Mouse (Mus musculus) c-Kit-positive CD71-positive TER-119-positive erythroid progenitor cells, embryonic 14.5 days (primary cell): ENCODE measurements around the gene Nap1l1.

Source experiments
- DNase-seq: peaks from one replicate; pipeline ENCODE4 v3.0.0-alpha.2; 2013; ENCODE audit warnings: low spot score

Nap1l1 gene

GRCm38 (mm10) chr10:111515071-111516010 is 42.3 kb downstream of the Nap1l1 start:
- DNase-seq, result no peak

- DNase-seq, result no peak
These were observed 43.2 kb downstream of the Nap1l1 start for GRCm38 (mm10) chr10:111516172-111516588.

- DNase-seq, result no peak
These were observed 43.9 kb downstream of the Nap1l1 start for GRCm38 (mm10) chr10:111516804-111517436.

- no peak for DNase-seq
These were observed 45.3 kb downstream of the Nap1l1 start for GRCm38 (mm10) chr10:111518350-111518749.

GRCm38 (mm10) chr10:111519620-111520370 is 46.8 kb downstream of the Nap1l1 start:
- no peak for DNase-seq

- no peak for DNase-seq
These were observed 47.6 kb downstream of the Nap1l1 start for GRCm38 (mm10) chr10:111520621-111521020.

- DNase-seq, result no peak
These were observed 48.6 kb downstream of the Nap1l1 start for GRCm38 (mm10) chr10:111521636-111522035.

GRCm38 (mm10) chr10:111522230-111522629 is 49.2 kb downstream of the Nap1l1 start:
- DNase-seq, result no peak

GRCm38 (mm10) chr10:111523894-111524293 is 50.9 kb downstream of the Nap1l1 start:
- no peak for DNase-seq

GRCm38 (mm10) chr10:111527057-111527456 is 54.0 kb downstream of the Nap1l1 start:
- no peak for DNase-seq

GRCm38 (mm10) chr10:111527613-111528012 is 54.6 kb downstream of the Nap1l1 start:
- no peak for DNase-seq

GRCm38 (mm10) chr10:111528283-111528682 is 55.3 kb downstream of the Nap1l1 start:
- no peak for DNase-seq

- no peak for DNase-seq
These were observed 57.4 kb downstream of the Nap1l1 start for GRCm38 (mm10) chr10:111530398-111530797.

- DNase-seq, result no peak
These were observed 61.7 kb downstream of the Nap1l1 start for GRCm38 (mm10) chr10:111534691-111535090.

GRCm38 (mm10) chr10:111537410-111537809 is 64.4 kb downstream of the Nap1l1 start:
- no peak for DNase-seq

GRCm38 (mm10) chr10:111539724-111540324 is 66.8 kb downstream of the Nap1l1 start:
- DNase-seq, result no peak

GRCm38 (mm10) chr10:111540678-111541077 is 67.7 kb downstream of the Nap1l1 start:
- no peak for DNase-seq

GRCm38 (mm10) chr10:111543106-111543505 is 70.1 kb downstream of the Nap1l1 start:
- DNase-seq, result no peak

GRCm38 (mm10) chr10:111543781-111544260 is 70.8 kb downstream of the Nap1l1 start:
- DNase-seq, result no peak

GRCm38 (mm10) chr10:111544311-111544710 is 71.3 kb downstream of the Nap1l1 start:
- no peak for DNase-seq

GRCm38 (mm10) chr10:111545648-111546047 is 72.6 kb downstream of the Nap1l1 start:
- no peak for DNase-seq
